Mouse (Mus musculus): ENCODE results near the gene Adipoq. TPM values are rescaled to one million over a fixed set of nuclear protein-coding genes. Genes with fewer than 3 reads are reported as not detected.
"Not testable (repeated sequence)": the region's sequence is repeated elsewhere in the genome, so short reads cannot be mapped to it uniquely, and the experiment has no call there.

Adipoq gene
- polyA plus RNA-seq, 1 experiment from 2014 or later: not detected

GRCm38 (mm10) chr16:23167079-23167478 lies 20.7 kb downstream of the Adipoq start:
- H3K27ac ChIP-seq (ENCODE audit: low read length): no peak overlapping the region
- no peaks in the 10 kb centered on the region for H3K9me3 ChIP-seq (ENCODE audit: control insufficient read depth, low read length)
- H3K4me3 ChIP-seq (ENCODE audit: low read length): no peak overlapping the region
- 54% methylated on average over 5 of the region's 5 CpGs for WGBS
- H3K36me3 ChIP-seq (ENCODE audit: control insufficient read depth, insufficient read depth, low read length): no peaks in the 10 kb centered on the region
- no peaks in the 10 kb centered on the region for H3K4me1 ChIP-seq (ENCODE audit: control insufficient read depth, insufficient read depth, low read length)
- H3K27me3 ChIP-seq (replicated peaks; ENCODE audit: control insufficient read depth, insufficient read depth, low read length): no peaks in the 10 kb centered on the region
- no peak overlapping the region for H3K9ac ChIP-seq (ENCODE audit: low read depth, low read length)
- ATAC-seq: no peak
- H3K4me2 ChIP-seq (ENCODE audit: low read depth, low read length): no peak overlapping the region

- H3K9ac ChIP-seq (ENCODE audit: low read depth, low read length): no peak overlapping the region
- H3K36me3 ChIP-seq (ENCODE audit: control insufficient read depth, insufficient read depth, low read length): no peaks in the 10 kb centered on the region
- no peaks in the 10 kb centered on the region for H3K4me1 ChIP-seq (ENCODE audit: control insufficient read depth, insufficient read depth, low read length)
- H3K4me3 ChIP-seq (ENCODE audit: low read length): no peak overlapping the region
- ATAC-seq: no peak
- H3K9me3 ChIP-seq (ENCODE audit: control insufficient read depth, low read length): no peaks in the 10 kb centered on the region
- WGBS: 87% methylated on average over 3 of the region's 3 CpGs
- H3K27ac ChIP-seq (ENCODE audit: low read length): no peak overlapping the region
- no peaks in the 10 kb centered on the region for H3K27me3 ChIP-seq (replicated peaks; ENCODE audit: control insufficient read depth, insufficient read depth, low read length)
- H3K4me2 ChIP-seq (ENCODE audit: low read depth, low read length): no peak overlapping the region
Measured at GRCm38 (mm10) chr16:23170813-23171212, 24.5 kb downstream of the Adipoq start.

GRCm38 (mm10) chr16:23173904-23174303 lies 27.6 kb downstream of the Adipoq start:
- Histone ChIP-seq H3K4me2 (ENCODE audit: low read depth, low read length) (no peak overlapping the region), H3K9me3 (ENCODE audit: control insufficient read depth, low read length) (no peaks in the 10 kb centered on the region), H3K27ac (ENCODE audit: low read length) (no peak overlapping the region), H3K4me1 (ENCODE audit: control insufficient read depth, insufficient read depth, low read length) (no peaks in the 10 kb centered on the region), H3K36me3 (ENCODE audit: control insufficient read depth, insufficient read depth, low read length) (no peaks in the 10 kb centered on the region), H3K4me3 (ENCODE audit: low read length) (no peak overlapping the region), H3K27me3 (replicated peaks; ENCODE audit: control insufficient read depth, insufficient read depth, low read length) (no peaks in the 10 kb centered on the region), H3K9ac (ENCODE audit: low read depth, low read length) (no peak overlapping the region)
- ATAC-seq: no peak
- WGBS: 86% methylated on average over 5 of the region's 5 CpGs

GRCm38 (mm10) chr16:23174855-23175254 lies 28.5 kb downstream of the Adipoq start:
- no peaks in the 10 kb centered on the region for H3K4me1 ChIP-seq (ENCODE audit: control insufficient read depth, insufficient read depth, low read length)
- no peak overlapping the region for H3K27ac ChIP-seq (ENCODE audit: low read length)
- WGBS: 78% methylated on average over 5 of the region's 5 CpGs
- H3K36me3 ChIP-seq (ENCODE audit: control insufficient read depth, insufficient read depth, low read length): no peaks in the 10 kb centered on the region
- no peaks in the 10 kb centered on the region for H3K9me3 ChIP-seq (ENCODE audit: control insufficient read depth, low read length)
- H3K9ac ChIP-seq (ENCODE audit: low read depth, low read length): no peak overlapping the region
- ATAC-seq: no peak
- H3K4me2 ChIP-seq (ENCODE audit: low read depth, low read length): no peak overlapping the region
- no peaks in the 10 kb centered on the region for H3K27me3 ChIP-seq (replicated peaks; ENCODE audit: control insufficient read depth, insufficient read depth, low read length)
- no peak overlapping the region for H3K4me3 ChIP-seq (ENCODE audit: low read length)

- no peak overlapping the region for H3K4me2 ChIP-seq (ENCODE audit: low read depth, low read length)
- 42% methylated on average over 3 of the region's 3 CpGs for WGBS
- H3K4me3 ChIP-seq (ENCODE audit: low read length): no peak overlapping the region
- ATAC-seq: no peak
- no peaks in the 10 kb centered on the region for H3K27me3 ChIP-seq (replicated peaks; ENCODE audit: control insufficient read depth, insufficient read depth, low read length)
- no peaks in the 10 kb centered on the region for H3K36me3 ChIP-seq (ENCODE audit: control insufficient read depth, insufficient read depth, low read length)
- H3K4me1 ChIP-seq (ENCODE audit: control insufficient read depth, insufficient read depth, low read length): no peaks in the 10 kb centered on the region
- no peak overlapping the region for H3K27ac ChIP-seq (ENCODE audit: low read length)
- H3K9ac ChIP-seq (ENCODE audit: low read depth, low read length): no peak overlapping the region
- no peaks in the 10 kb centered on the region for H3K9me3 ChIP-seq (ENCODE audit: control insufficient read depth, low read length)
Measured at GRCm38 (mm10) chr16:23175956-23176355, 29.6 kb downstream of the Adipoq start.

GRCm38 (mm10) chr16:23177856-23178255 lies 31.5 kb downstream of the Adipoq start:
- ATAC-seq: no peak
- WGBS: 92% methylated on average over 2 of the region's 2 CpGs

GRCm38 (mm10) chr16:23178796-23179195 lies 32.5 kb downstream of the Adipoq start:
- WGBS: 86% methylated on average over 5 of the region's 5 CpGs
- Histone ChIP-seq H3K4me1 (ENCODE audit: control insufficient read depth, insufficient read depth, low read length) (no peaks in the 10 kb centered on the region), H3K9ac (ENCODE audit: low read depth, low read length) (no peak overlapping the region), H3K27ac (ENCODE audit: low read length) (no peak overlapping the region), H3K9me3 (ENCODE audit: control insufficient read depth, low read length) (no peaks in the 10 kb centered on the region), H3K4me3 (ENCODE audit: low read length) (no peak overlapping the region), H3K4me2 (ENCODE audit: low read depth, low read length) (no peak overlapping the region), H3K27me3 (replicated peaks; ENCODE audit: control insufficient read depth, insufficient read depth, low read length) (no peaks in the 10 kb centered on the region), H3K36me3 (ENCODE audit: control insufficient read depth, insufficient read depth, low read length) (no peaks in the 10 kb centered on the region)
- ATAC-seq: no peak

More at GRCm38 (mm10) chr16:23177856-23178255, 31.5 kb downstream of the Adipoq start:
- H3K36me3 ChIP-seq (ENCODE audit: control insufficient read depth, insufficient read depth, low read length): no peaks in the 10 kb centered on the region
- H3K9ac ChIP-seq (ENCODE audit: low read depth, low read length): no peak overlapping the region
- H3K4me1 ChIP-seq (ENCODE audit: control insufficient read depth, insufficient read depth, low read length): no peaks in the 10 kb centered on the region
- no peaks in the 10 kb centered on the region for H3K27me3 ChIP-seq (replicated peaks; ENCODE audit: control insufficient read depth, insufficient read depth, low read length)
- H3K9me3 ChIP-seq (ENCODE audit: control insufficient read depth, low read length): no peaks in the 10 kb centered on the region
- H3K4me3 ChIP-seq (ENCODE audit: low read length): no peak overlapping the region
- no peak overlapping the region for H3K4me2 ChIP-seq (ENCODE audit: low read depth, low read length)
- no peak overlapping the region for H3K27ac ChIP-seq (ENCODE audit: low read length)

GRCm38 (mm10) chr16:23179436-23179835 lies 33.1 kb downstream of the Adipoq start:
- 87% methylated on average over 18 of the region's 18 CpGs for WGBS
- not testable (repeated sequence) for ATAC-seq; H3K4me1 ChIP-seq (ENCODE audit: control insufficient read depth, insufficient read depth, low read length); H3K4me2 ChIP-seq (ENCODE audit: low read depth, low read length); H3K9me3 ChIP-seq (ENCODE audit: control insufficient read depth, low read length); H3K27ac ChIP-seq (ENCODE audit: low read length); H3K27me3 ChIP-seq (replicated peaks; ENCODE audit: control insufficient read depth, insufficient read depth, low read length); H3K9ac ChIP-seq (ENCODE audit: low read depth, low read length); H3K4me3 ChIP-seq (ENCODE audit: low read length); H3K36me3 ChIP-seq (ENCODE audit: control insufficient read depth, insufficient read depth, low read length)

GRCm38 (mm10) chr16:23181054-23181453 lies 34.7 kb downstream of the Adipoq start:
- H3K27ac ChIP-seq (ENCODE audit: low read length): no peak overlapping the region
- no peak for ATAC-seq
- H3K9me3 ChIP-seq (ENCODE audit: control insufficient read depth, low read length): no peaks in the 10 kb centered on the region
- no peak overlapping the region for H3K4me3 ChIP-seq (ENCODE audit: low read length)
- H3K36me3 ChIP-seq (ENCODE audit: control insufficient read depth, insufficient read depth, low read length): no peaks in the 10 kb centered on the region
- no peaks in the 10 kb centered on the region for H3K27me3 ChIP-seq (replicated peaks; ENCODE audit: control insufficient read depth, insufficient read depth, low read length)
- H3K4me2 ChIP-seq (ENCODE audit: low read depth, low read length): no peak overlapping the region
- no peaks in the 10 kb centered on the region for H3K4me1 ChIP-seq (ENCODE audit: control insufficient read depth, insufficient read depth, low read length)
- 68% methylated on average over 4 of the region's 4 CpGs for WGBS
- no peak overlapping the region for H3K9ac ChIP-seq (ENCODE audit: low read depth, low read length)

GRCm38 (mm10) chr16:23181487-23181886 lies 35.2 kb downstream of the Adipoq start:
- Histone ChIP-seq H3K4me2 (ENCODE audit: low read depth, low read length) (no peak overlapping the region), H3K4me3 (ENCODE audit: low read length) (no peak overlapping the region), H3K27ac (ENCODE audit: low read length) (no peak overlapping the region), H3K36me3 (ENCODE audit: control insufficient read depth, insufficient read depth, low read length) (no peaks in the 10 kb centered on the region), H3K27me3 (replicated peaks; ENCODE audit: control insufficient read depth, insufficient read depth, low read length) (no peaks in the 10 kb centered on the region), H3K9ac (ENCODE audit: low read depth, low read length) (no peak overlapping the region), H3K4me1 (ENCODE audit: control insufficient read depth, insufficient read depth, low read length) (no peaks in the 10 kb centered on the region), H3K9me3 (ENCODE audit: control insufficient read depth, low read length) (no peaks in the 10 kb centered on the region)
- ATAC-seq: no peak
- WGBS: 75% methylated on average over 3 of the region's 3 CpGs

All from intestine, embryonic 16.5 days (tissue).